Comparison of ENCODE assay signal across 9 mouse cellular contexts in genomic region chr9:50774026-50774462, GRCm38 (mm10). TPM values are rescaled to one million over a fixed set of nuclear protein-coding genes. Genes with fewer than 3 reads are reported as not detected.
DNase-seq lines count a peak whose midpoint lies in the region; ATAC-seq and TF ChIP-seq lines count a peak whose summit lies in the region.
"Had no signal": no experiment of that assay in that cellular context is flagged by ENCODE, and none has a peak within 500 bp of the region (broad histone marks: within the 10 kb centered on the region; RNA-seq: fewer than 3 reads in every experiment).

No protein-coding gene starts in this region.

- intact Hi-C loops in heart, postnatal 25 days (cut with DNase I), result no loop called here

- ATAC-seq in heart, embryonic 14.5 days (ENCODE audit: insufficient number of reproducible peaks, insufficient read depth, low FRiP score, low read depth), result no peak
- ATAC-seq in hindbrain, embryonic 13.5 days (ENCODE audit: low FRiP score), result no peak
- no peak for ATAC-seq in midbrain, embryonic 12.5 days (ENCODE audit: low FRiP score, low read depth)

- TF ChIP-seq EP300 in CH12.LX (IDR thresholded peaks at IDR 0.05; ENCODE audit: low read length), result peak; percentile 85

- H3K36me3 ChIP-seq in heart, embryonic 14.5 days (ENCODE audit: control insufficient read depth, insufficient read depth, low read length), result peaks cover 24% of the 10 kb centered on the region
- peaks cover 10 to 40% of the 10 kb centered on the region in 2 experiments for H3K36me3 ChIP-seq in CH12.LX (replicated peaks in 1 of 2; ENCODE audit: control insufficient read depth in 1 of 2, insufficient read depth in 1 of 2, low read length in 1 of 2)
- peaks cover 21% of the 10 kb centered on the region for H3K36me3 ChIP-seq in hindbrain, embryonic 13.5 days
- peaks cover 18% of the 10 kb centered on the region; the same call in 1 of the 2 replicates for H3K36me3 ChIP-seq in midbrain, embryonic 12.5 days

- TF ChIP-seq POLR2A in CH12.LX (IDR thresholded peaks at IDR 0.05; ENCODE audit: low read depth, low read length), result no peak

- peaks cover 10% of the 10 kb centered on the region for H3K79me2 ChIP-seq in CH12.LX (replicated peaks; ENCODE audit: control insufficient read depth, extremely low read depth, insufficient read depth, poor library complexity, severe bottlenecking)

- no peak overlapping the region for H3K4me3 ChIP-seq in heart, embryonic 14.5 days (ENCODE audit: control insufficient read depth in 1 of 2, insufficient read depth in 1 of 2, low read depth in 1 of 2, low read length in 2 of 2)
- H3K4me3 ChIP-seq in CH12.LX (replicated peaks in 1 of 3; ENCODE audit: low read depth in 2 of 3, low read length in 2 of 3, poor library complexity in 1 of 3), result peak overlapping the region; percentile 62 to 80 (median 76)
- H3K4me3 ChIP-seq in hindbrain, embryonic 13.5 days, result peak overlapping the region; percentile 82
- H3K4me3 ChIP-seq in midbrain, embryonic 12.5 days, result no peak overlapping the region; the same call in 1 of the 2 replicates

- dilution Hi-C loops in CH12.LX (cut with MboI; ENCODE audit: extremely low pct_ligation_motif_present, extremely low pct_unique_long_range_greater_than_20kb, low sequenced_read_pairs), result no loop called here

- H3K9ac ChIP-seq in heart, embryonic 14.5 days (ENCODE audit: low read length), result no peak overlapping the region; the same call in 1 of the 2 replicates
- peak overlapping the region; percentile 95 for H3K9ac ChIP-seq in CH12.LX (ENCODE audit: insufficient read depth, low read depth)
- H3K9ac ChIP-seq in hindbrain, embryonic 13.5 days, result peak overlapping the region; percentile 51
- no peak overlapping the region; the same call in 1 of the 2 replicates for H3K9ac ChIP-seq in midbrain, embryonic 12.5 days (replicated peaks)

- no peak for DNase-seq in heart, postnatal 25 days (ENCODE audit: low spot score)
- DNase-seq in CH12.LX (ENCODE audit: extremely low read depth) (peak; percentile 65), MN1 (ENCODE audit: low spot score) (no peak)
- DNase-seq in cerebellum, postnatal 36 days, result no peak
- DNase-seq in gastrocnemius, postnatal 25 days, result no peak
- DNase-seq: cerebellum, adult 2 months had no signal

- H3K4me1 ChIP-seq in heart, embryonic 14.5 days (ENCODE audit: control insufficient read depth in 2 of 2, insufficient read depth in 2 of 2, low read length in 2 of 2), result peaks cover 2 to 23% of the 10 kb centered on the region in 2 experiments; a peak in 3 of 4 replicates
- H3K4me1 ChIP-seq in CH12.LX (ENCODE audit: control insufficient read depth in 1 of 2, insufficient read depth in 2 of 2), result peaks cover 8 to 24% of the 10 kb centered on the region in 2 experiments; a peak in 3 of 4 replicates
- H3K4me1 ChIP-seq in hindbrain, embryonic 13.5 days (replicated peaks), result peaks cover 35% of the 10 kb centered on the region
- peaks cover 24% of the 10 kb centered on the region for H3K4me1 ChIP-seq in midbrain, embryonic 12.5 days

- in situ Hi-C loops in CH12.LX (cut with MboI; ENCODE audit: low pct_ligation_motif_present, low pct_unique_long_range_greater_than_20kb, low sequenced_read_pairs), result no loop called here

- peak overlapping the region; percentile 82 for H3K4me2 ChIP-seq in heart, embryonic 14.5 days (ENCODE audit: low read length)
- H3K4me2 ChIP-seq in CH12.LX (ENCODE audit: insufficient read depth, low read depth, poor library complexity, severe bottlenecking), result peak overlapping the region; percentile 100
- peak overlapping the region; percentile 71 for H3K4me2 ChIP-seq in hindbrain, embryonic 13.5 days
- peak overlapping the region; percentile 84 for H3K4me2 ChIP-seq in midbrain, embryonic 12.5 days (replicated peaks)

- no peak for TF ChIP-seq RAD21 in CH12.LX (IDR thresholded peaks at IDR 0.05; ENCODE audit: low read depth, low read length)

- H3K27me3 ChIP-seq in heart, embryonic 14.5 days (ENCODE audit: control insufficient read depth, insufficient read depth, low read length), result no peaks in the 10 kb centered on the region
- no peaks in the 10 kb centered on the region for H3K27me3 ChIP-seq in CH12.LX (replicated peaks)
- H3K27me3 ChIP-seq in hindbrain, embryonic 13.5 days, result no peaks in the 10 kb centered on the region
- H3K27me3 ChIP-seq in midbrain, embryonic 12.5 days, result no peaks in the 10 kb centered on the region

- H3K9me3 ChIP-seq in heart, embryonic 14.5 days (ENCODE audit: control insufficient read depth, low read length), result no peaks in the 10 kb centered on the region
- no peaks in the 10 kb centered on the region for H3K9me3 ChIP-seq in CH12.LX (replicated peaks; ENCODE audit: low read length)
- no peaks in the 10 kb centered on the region for H3K9me3 ChIP-seq in hindbrain, embryonic 13.5 days
- no peaks in the 10 kb centered on the region for H3K9me3 ChIP-seq in midbrain, embryonic 12.5 days

- TF ChIP-seq CTCF in CH12.LX (conservative IDR thresholded peaks at IDR 0.05 in 1 of 2, IDR thresholded peaks at IDR 0.05 in 1 of 2; ENCODE audit: low read depth in 2 of 2, low read length in 2 of 2), result no peak

- H3K27ac ChIP-seq in heart, embryonic 14.5 days (replicated peaks in 1 of 2; ENCODE audit: control insufficient read depth in 1 of 2, insufficient read depth in 1 of 2, low read depth in 2 of 2, low read length in 2 of 2), result no peak overlapping the region
- H3K27ac ChIP-seq in CH12.LX (ENCODE audit: insufficient read depth, low read depth), result peak overlapping the region; percentile 83
- peak overlapping the region; percentile 52 for H3K27ac ChIP-seq in hindbrain, embryonic 13.5 days
- H3K27ac ChIP-seq in midbrain, embryonic 12.5 days (replicated peaks), result no peak overlapping the region

- 75% methylated on average over 4 of the region's 4 CpGs for WGBS in heart, embryonic 14.5 days
- 80% methylated on average over 4 of the region's 4 CpGs for WGBS in hindbrain, embryonic 13.5 days
- 86% methylated on average over 4 of the region's 4 CpGs for WGBS in midbrain, embryonic 12.5 days

TF ChIP-seq in CH12.LX, 34 proteins besides CTCF, POLR2A, EP300 and RAD21 (continues in another document):
- TF ChIP-seq MYC (IDR thresholded peaks at IDR 0.05; ENCODE audit: low read depth, low read length) (peak; percentile 58; the same call in 1 of the 2 replicates), BHLHE40 (IDR thresholded peaks at IDR 0.05; ENCODE audit: low read depth, low read length) (peak; percentile 54; the same call in 1 of the 2 replicates), IRF4 (IDR thresholded peaks at IDR 0.05; ENCODE audit: low read depth, low read length) (peak; percentile 95), USF2 (conservative IDR thresholded peaks at IDR 0.05; ENCODE audit: low read depth, low read length) (no peak), JUND (conservative IDR thresholded peaks at IDR 0.05; ENCODE audit: low read depth, low read length) (peak; percentile 43; the same call in 1 of the 2 replicates)

RNA-seq across cellular contexts. Expression of gene Alg9, which starts 0.8 kb away (rescaled TPM):
- polyA plus RNA-seq in heart, embryonic 14.5 days (2014; fragmentation: Nextera tagmentation; extraction: Ambion mirVana), result 28.5 and 31.5 TPM in 2 replicates
- total RNA-seq in heart, postnatal 25 days (2021), result 10 to 100 TPM in 1 of 2 experiments, 1 to 10 TPM in 1; 9.9 to 11.6 TPM
- total RNA-seq in CH12.LX (2012; rRNA removed), result 24.4 and 25.7 TPM in 2 replicates
- total RNA-seq in CH12.LX (2014; rRNA removed), result 31.4 and 40.1 TPM in 2 replicates
- polyA plus RNA-seq in CH12.LX (2012; ENCODE audit: insufficient read length, low read depth), result 31.1 and 39.6 TPM in 2 replicates
- 47.2 and 53.7 TPM in 2 replicates for polyA plus RNA-seq in hindbrain, embryonic 13.5 days (2015; fragmentation: Nextera tagmentation; extraction: Ambion mirVana)
- 42.6 and 42.8 TPM in 2 replicates for polyA plus RNA-seq in midbrain, embryonic 12.5 days (2016; fragmentation: Nextera tagmentation; extraction: Ambion mirVana)
- total RNA-seq in gastrocnemius, postnatal 25 days (2021), result 10 to 100 TPM in 1 of 2 experiments, 1 to 10 TPM in 1; 9.0 to 10.5 TPM

RNA-seq across cellular contexts. Expression of gene 1110032A03Rik, which starts 1.3 kb away (rescaled TPM):
- polyA plus RNA-seq in heart, embryonic 14.5 days (2014; fragmentation: Nextera tagmentation; extraction: Ambion mirVana), result 27.5 and 33.4 TPM in 2 replicates
- 10 to 100 TPM in 1 of 2 experiments, 1 to 10 TPM in 1; 8.9 to 10.3 TPM for total RNA-seq in heart, postnatal 25 days (2021)
- total RNA-seq in CH12.LX (2012; rRNA removed) (6.3 and 7.7 TPM in 2 replicates), CH12.LX (2014; rRNA removed) (11.3 and 11.7 TPM in 2 replicates)
- polyA plus RNA-seq in CH12.LX (2012; ENCODE audit: insufficient read length, low read depth), result 9.0 and 9.4 TPM in 2 replicates
- 60.4 and 64.6 TPM in 2 replicates for polyA plus RNA-seq in hindbrain, embryonic 13.5 days (2015; fragmentation: Nextera tagmentation; extraction: Ambion mirVana)
- polyA plus RNA-seq in midbrain, embryonic 12.5 days (2016; fragmentation: Nextera tagmentation; extraction: Ambion mirVana), result 37.6 and 42.0 TPM in 2 replicates
- 10 to 100 TPM in 1 of 2 experiments, 1 to 10 TPM in 1; 9.0 to 10.7 TPM for total RNA-seq in gastrocnemius, postnatal 25 days (2021)

RNA-seq across cellular contexts. Expression of gene Fdxacb1, which starts 6.0 kb away (rescaled TPM):
- 9.0 and 9.1 TPM in 2 replicates for polyA plus RNA-seq in heart, embryonic 14.5 days (2014; fragmentation: Nextera tagmentation; extraction: Ambion mirVana)
- total RNA-seq in heart, postnatal 25 days (2021), result 1 to 10 TPM; 5.1 to 5.2 TPM
- 5.5 and 5.6 TPM in 2 replicates for total RNA-seq in CH12.LX (2012; rRNA removed)
- 9.5 and 10.6 TPM in 2 replicates for total RNA-seq in CH12.LX (2014; rRNA removed)
- polyA plus RNA-seq in CH12.LX (2012; ENCODE audit: insufficient read length, low read depth), result 7.5 and 8.5 TPM in 2 replicates
- 11.5 and 12.3 TPM in 2 replicates for polyA plus RNA-seq in hindbrain, embryonic 13.5 days (2015; fragmentation: Nextera tagmentation; extraction: Ambion mirVana)
- polyA plus RNA-seq in midbrain, embryonic 12.5 days (2016; fragmentation: Nextera tagmentation; extraction: Ambion mirVana), result 11.7 and 12.5 TPM in 2 replicates
- total RNA-seq in gastrocnemius, postnatal 25 days (2021), result 1 to 10 TPM; 3.7 to 3.9 TPM

RNA-seq across cellular contexts. Expression of gene Hspb2, which starts 21.9 kb away (rescaled TPM):
- polyA plus RNA-seq in heart, embryonic 14.5 days (2014; fragmentation: Nextera tagmentation; extraction: Ambion mirVana), result 312 and 322 TPM in 2 replicates
- 100 to 1,000 TPM; 141 to 154 TPM for total RNA-seq in heart, postnatal 25 days (2021)
- not detected in 2 replicates for total RNA-seq in CH12.LX (2012; rRNA removed)
- not detected in 2 replicates for total RNA-seq in CH12.LX (2014; rRNA removed)
- polyA plus RNA-seq in CH12.LX (2012; ENCODE audit: insufficient read length, low read depth), result not detected in 2 replicates
- polyA plus RNA-seq in hindbrain, embryonic 13.5 days (2015; fragmentation: Nextera tagmentation; extraction: Ambion mirVana), result 1.3 and 1.7 TPM in 2 replicates
- 0.48 TPM in 1 of 2 replicates, not detected in the other for polyA plus RNA-seq in midbrain, embryonic 12.5 days (2016; fragmentation: Nextera tagmentation; extraction: Ambion mirVana)
- 100 to 1,000 TPM; 106 to 134 TPM for total RNA-seq in gastrocnemius, postnatal 25 days (2021)

RNA-seq across cellular contexts. Expression of gene Cryab, which starts 22.9 kb away (rescaled TPM):
- 1,286 and 1,345 TPM in 2 replicates for polyA plus RNA-seq in heart, embryonic 14.5 days (2014; fragmentation: Nextera tagmentation; extraction: Ambion mirVana)
- total RNA-seq in heart, postnatal 25 days (2021), result 1,000 to 10,000 TPM; 2,218 to 2,599 TPM
- not detected in 2 replicates for total RNA-seq in CH12.LX (2012; rRNA removed)
- total RNA-seq in CH12.LX (2014; rRNA removed), result not detected in 2 replicates
- polyA plus RNA-seq in CH12.LX (2012; ENCODE audit: insufficient read length, low read depth), result not detected in 2 replicates
- 10.7 and 11.3 TPM in 2 replicates for polyA plus RNA-seq in hindbrain, embryonic 13.5 days (2015; fragmentation: Nextera tagmentation; extraction: Ambion mirVana)
- polyA plus RNA-seq in midbrain, embryonic 12.5 days (2016; fragmentation: Nextera tagmentation; extraction: Ambion mirVana), result 6.0 and 7.5 TPM in 2 replicates
- 1,000 to 10,000 TPM; 1,104 to 3,330 TPM for total RNA-seq in gastrocnemius, postnatal 25 days (2021)

Comparison
In these comparisons a context has a peak if more than half of its experiments do, and no peak if none do; other contexts are left out.
1. H3K27ac ChIP-seq: peak in CH12.LX (single experiment) and hindbrain, embryonic 13.5 days (single experiment); none in heart, embryonic 14.5 days (0 of 2) and midbrain, embryonic 12.5 days (single experiment).
2. H3K4me3 ChIP-seq: peak in CH12.LX (3 of 3) and hindbrain, embryonic 13.5 days (single experiment); none in heart, embryonic 14.5 days (0 of 2) and midbrain, embryonic 12.5 days (single experiment).
3. H3K9ac ChIP-seq: peak in CH12.LX (single experiment) and hindbrain, embryonic 13.5 days (single experiment); none in heart, embryonic 14.5 days (single experiment) and midbrain, embryonic 12.5 days (single experiment).
4. Peak in every context shown above with its lines, with median percentiles within 50 percentile points of each other: H3K4me2 ChIP-seq.